Mouse (Mus musculus): ENCODE results near the gene Cracr2a.

DNA sequence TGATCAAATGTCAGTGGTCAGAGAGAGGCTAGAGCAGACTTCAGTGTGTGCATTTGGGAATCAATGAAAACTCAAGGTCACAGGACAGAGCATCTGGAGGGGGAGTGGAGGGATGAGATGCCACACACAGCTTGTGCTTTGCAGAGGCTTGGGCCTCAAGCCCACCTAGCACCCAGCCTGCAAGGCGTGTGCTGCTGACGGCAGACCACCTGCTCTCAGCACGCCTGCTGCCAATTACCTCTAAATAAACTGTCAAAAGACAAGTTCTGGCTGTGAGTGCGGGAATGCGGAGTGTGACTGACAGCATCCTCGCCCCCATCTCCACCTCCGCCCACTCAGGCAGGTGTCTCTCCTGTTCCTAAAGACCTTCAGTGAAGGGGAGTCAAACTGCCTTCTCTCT, 131.2 kb downstream of the Cracr2a start:
- TF ChIP-seq CTCF (IDR thresholded peaks at IDR 0.05; ENCODE audit: control insufficient read depth, insufficient read depth, insufficient read length), result no peak
- TF ChIP-seq MYOD1 (IDR thresholded peaks at IDR 0.05; ENCODE audit: control insufficient read depth, insufficient read length, low read depth), result no peak
- TF ChIP-seq CEBPB (IDR thresholded peaks at IDR 0.05; ENCODE audit: low read depth), result no peak

Data from C2C12 (cell line).